Mouse (Mus musculus) G1E (cell line): ENCODE results near the gene Gck.

Experiments used
- CTCF ChIP-seq: IDR thresholded peaks from 2 replicates; pipeline ENCODE4 v1.5.1; 2012; ENCODE audit warnings: low read depth, low read length, inconsistent platforms, mixed read lengths
- POLR2AphosphoS5 ChIP-seq: IDR thresholded peaks from 2 replicates; pipeline ENCODE4 v1.6.1; 2012; ENCODE audit warnings: low read depth, low read length, inconsistent platforms; ENCODE audit not compliant: insufficient replicate concordance
- TAL1 ChIP-seq: conservative IDR thresholded peaks from 2 replicates; pipeline ENCODE4 v1.6.1; 2012; ENCODE audit warnings: low read depth, low read length, inconsistent platforms, mixed read lengths

- TF ChIP-seq POLR2AphosphoS5: no peak
- TF ChIP-seq CTCF: no peak
- no peak for TF ChIP-seq TAL1
Measured at GRCm38 (mm10) chr11:5980108-5980507, 30.2 kb upstream of the Gck start.
